Comparison of ENCODE assay signal across 8 mouse cellular contexts in the genomic region with DNA sequence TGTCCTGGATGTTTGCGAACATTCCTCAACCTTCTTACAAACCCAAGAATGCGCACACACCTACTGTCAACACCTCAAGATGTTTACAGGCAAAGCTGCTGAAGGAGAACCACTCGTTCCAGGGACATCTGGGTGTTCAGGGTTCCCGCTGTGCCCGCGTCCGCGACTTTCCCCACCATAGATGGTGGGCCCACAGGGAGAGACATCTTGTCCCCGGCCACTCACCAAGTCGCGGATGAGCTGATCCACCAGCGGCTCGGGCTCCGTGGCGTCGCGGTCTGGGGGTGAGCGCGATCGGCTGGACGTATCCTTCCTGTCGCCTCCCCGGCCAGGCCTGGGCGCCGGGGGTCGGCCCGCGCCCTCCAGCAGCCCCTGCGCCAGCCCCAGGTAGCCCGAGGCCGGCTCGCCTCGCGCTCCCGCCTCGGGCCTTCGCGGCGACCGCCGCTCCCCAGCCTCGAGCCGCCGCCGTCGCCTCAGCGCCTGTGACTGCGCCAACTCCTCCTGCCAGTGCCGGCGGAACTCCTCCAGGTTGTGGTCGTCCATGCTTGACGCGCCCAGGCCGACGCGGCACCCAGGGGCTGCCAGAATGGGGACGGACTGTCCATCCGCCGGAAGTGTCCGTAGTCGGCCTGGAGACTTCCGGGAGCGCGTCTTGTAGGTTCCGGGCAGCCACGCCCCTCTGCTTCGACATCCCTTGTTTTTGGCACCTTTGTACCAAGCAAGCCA. TPM values are rescaled to one million over a fixed set of nuclear protein-coding genes. Genes with fewer than 3 reads are reported as not detected.
DNase-seq lines count a peak whose midpoint lies in the region; ATAC-seq lines count a peak whose summit lies in the region.

A gene (minus strand): TSS at position 626 of the 726 bp plus-strand sequence.

- under 1% methylated on average over 59 of the region's 67 CpGs for WGBS in hindbrain, embryonic 11.5 days

- H3K36me3 ChIP-seq in hindbrain, embryonic 11.5 days (ENCODE audit: control insufficient read depth, insufficient read depth, low read length): no peaks in the 10 kb centered on the region

- DNase-seq in Muller cell, postnatal 12 days (ENCODE audit: inconsistent ontology term): peak; percentile 89
- peak; percentile 84 for DNase-seq in cerebellum, adult 9-11 months
- DNase-seq in frontal cortex, adult 2 months (ENCODE audit: extremely low spot score in 1 of 2, low spot score in 1 of 2): peak; percentile 61 to 88
- peak; percentile 95 for DNase-seq in hindbrain, embryonic 11.5 days (ENCODE audit: low spot score)
- DNase-seq in layer of hippocampus, postnatal 10 days (ENCODE audit: low spot score in 2 of 2): peak; percentile 91
- DNase-seq in lung, postnatal 10 days: peak; percentile 93
- peak; percentile 89 for DNase-seq in ovary, postnatal 36 days (ENCODE audit: low spot score)
- DNase-seq in thymus, postnatal 36 days: peak; percentile 26

- peak within 1 kb of the TSS; percentile 86 for H3K4me2 ChIP-seq in hindbrain, embryonic 11.5 days (replicated peaks; ENCODE audit: low read depth, low read length)

- no peaks in the 10 kb centered on the region for H3K9me3 ChIP-seq in hindbrain, embryonic 11.5 days (ENCODE audit: control insufficient read depth, low read length)

- peak within 1 kb of the TSS; percentile 60; the same call in 1 of the 2 replicates for H3K27ac ChIP-seq in hindbrain, embryonic 11.5 days (ENCODE audit: low read depth, low read length)

- H3K4me1 ChIP-seq in hindbrain, embryonic 11.5 days (replicated peaks; ENCODE audit: control insufficient read depth, insufficient read depth, low read length): no peaks in the 10 kb centered on the region

- peak within 1 kb of the TSS; percentile 94 for H3K4me3 ChIP-seq in hindbrain, embryonic 11.5 days (ENCODE audit: low read depth, low read length)

- peak within 1 kb of the TSS; percentile 93 for H3K9ac ChIP-seq in hindbrain, embryonic 11.5 days (ENCODE audit: low read depth, low read length)

- ATAC-seq in hindbrain, embryonic 11.5 days (ENCODE audit: low FRiP score): peak; percentile 89

- H3K27me3 ChIP-seq in hindbrain, embryonic 11.5 days (ENCODE audit: control insufficient read depth, insufficient read depth, low read length): 0 out of 2 replicates have a peak, but pooled peaks cover 2% of the 10 kb centered on the region

RNA-seq across cellular contexts. Expression of the gene that starts here (rescaled TPM):
- 29.2 and 30.2 TPM in 2 replicates for polyA plus RNA-seq in frontal cortex, adult 2 months (2012; rRNA removed)
- 20.5 and 21.4 TPM in 2 replicates for polyA plus RNA-seq in hindbrain, embryonic 11.5 days (2014; fragmentation: Nextera tagmentation; extraction: Ambion mirVana)
- 10 to 100 TPM; 39.8 to 42.4 TPM for total RNA-seq in layer of hippocampus, postnatal 10 days (2021)

Comparison
In these comparisons a context has a peak if more than half of its experiments do, and no peak if none do; other contexts are left out.
1. Peak in every context shown above with its lines: DNase-seq, ATAC-seq, H3K4me3 ChIP-seq and H3K27ac ChIP-seq.
2. DNase-seq: peak in every context shown above with its lines; median percentile 95 in hindbrain, embryonic 11.5 days; 93 in lung, postnatal 10 days; 91 in layer of hippocampus, postnatal 10 days; 89 in Muller cell, postnatal 12 days; 89 in ovary, postnatal 36 days; 84 in cerebellum, adult 9-11 months; 74 in frontal cortex, adult 2 months; 26 in thymus, postnatal 36 days.